Mouse (Mus musculus) MEL (cell line): Measurements from ENCODE around the gene Synpo2. TPM values are rescaled to one million over a fixed set of nuclear protein-coding genes. Genes with fewer than 3 reads are reported as not detected.

Experiments used
- DNase-seq: peaks from one replicate; pipeline ENCODE4 v3.0.0; 2011; ENCODE audit warnings: low read depth, low spot score
- H3K27ac ChIP-seq: 2 replicates; pipeline ENCODE4 v1.5.1; 2012; ENCODE audit warnings: low read depth, mild to moderate bottlenecking, control low read depth, low read length, moderate library complexity; ENCODE audit not compliant: control insufficient read depth
- H3K27me3 ChIP-seq, 2 experiments: fragments of 150-350 bp in 1 of 2; sonication (generic) in 1 of 2; 2 replicates each; pipeline ENCODE4 v1.6.1; 2012; ENCODE audit warnings: low read length in 2 of 2, mild to moderate bottlenecking in 2 of 2, improper control_type of control experiment in 1 of 2, moderate library complexity in 1 of 2; ENCODE audit not compliant: insufficient read depth in 2 of 2, control insufficient read depth in 1 of 2
- H3K36me3 ChIP-seq, 2 experiments: 2 replicates each; pipeline ENCODE4 v1.6.1; 2012 to 2014; ENCODE audit warnings: low read length in 2 of 2, improper control_type of control experiment in 1 of 2, inconsistent platforms in 1 of 2, mild to moderate bottlenecking in 1 of 2; ENCODE audit not compliant: insufficient read depth in 2 of 2, control insufficient read depth in 1 of 2
- H3K4me1 ChIP-seq, 2 experiments: fragments of 150-350 bp in 1 of 2; sonication (generic) in 1 of 2; 2 replicates each; pipeline ENCODE4 v1.6.1; 2012; ENCODE audit warnings: low read length in 2 of 2, improper control_type of control experiment in 1 of 2, mild to moderate bottlenecking in 1 of 2; ENCODE audit not compliant: insufficient read depth in 2 of 2, control insufficient read depth in 1 of 2
- H3K4me3 ChIP-seq, 2 experiments: fragments of 150-350 bp in 1 of 2; sonication (generic) in 1 of 2; 2 replicates each; pipeline ENCODE4 v1.5.1; 2012; ENCODE audit warnings: low read depth in 2 of 2, low read length in 2 of 2, mild to moderate bottlenecking in 2 of 2, moderate library complexity in 2 of 2, control low read depth in 1 of 2, improper control_type of control experiment in 1 of 2; ENCODE audit not compliant: control insufficient read depth in 1 of 2, insufficient read depth in 1 of 2
- H3K79me2 ChIP-seq: 2 replicates; pipeline ENCODE4 v1.6.1; 2012; ENCODE audit warnings: mild to moderate bottlenecking, low read length, moderate library complexity; ENCODE audit not compliant: control insufficient read depth, poor library complexity, insufficient read depth
- H3K9ac ChIP-seq: 2 replicates; pipeline ENCODE4 v1.6.1; 2012; ENCODE audit warnings: low read depth, mild to moderate bottlenecking, control low read depth, low read length, moderate library complexity; ENCODE audit not compliant: control insufficient read depth, poor library complexity, severe bottlenecking
- H3K9me3 ChIP-seq: fragments of 150-350 bp; sonication (generic); replicated peaks from 2 replicates; pipeline ENCODE4 v1.6.1; 2012; ENCODE audit warnings: mild to moderate bottlenecking, low read length, improper control_type of control experiment, moderate library complexity; ENCODE audit not compliant: insufficient read depth
- BHLHE40 ChIP-seq: IDR thresholded peaks from 2 replicates; pipeline ENCODE4 v1.6.1; 2012; ENCODE audit warnings: low read depth, mild to moderate bottlenecking, inconsistent platforms, low read length, improper control_type of control experiment, borderline replicate concordance
- CHD1 ChIP-seq: IDR thresholded peaks from 2 replicates; pipeline ENCODE4 v1.6.1; 2012; ENCODE audit warnings: low read depth, mild to moderate bottlenecking, inconsistent platforms, low read length, improper control_type of control experiment
- CHD2 ChIP-seq: IDR thresholded peaks from 2 replicates; pipeline ENCODE4 v1.6.1; 2011; ENCODE audit warnings: low read length, improper control_type of control experiment
- EP300 ChIP-seq, 2 experiments: IDR thresholded peaks; 2 replicates each; pipeline ENCODE4 v1.6.1; 2011; ENCODE audit warnings: improper control_type of control experiment in 2 of 2, low read length in 2 of 2, low read depth in 1 of 2, mild to moderate bottlenecking in 1 of 2
- ETS1 ChIP-seq: IDR thresholded peaks from 2 replicates; pipeline ENCODE4 v1.6.1; 2012; ENCODE audit warnings: low read depth, mild to moderate bottlenecking, inconsistent platforms, low read length, improper control_type of control experiment, moderate library complexity
- GATA1 ChIP-seq: IDR thresholded peaks from 2 replicates; pipeline ENCODE4 v1.6.1; 2011; ENCODE audit warnings: low read depth, low read length, improper control_type of control experiment
- HCFC1 ChIP-seq: IDR thresholded peaks from 2 replicates; pipeline ENCODE4 v1.6.1; 2012; ENCODE audit warnings: low read depth, mild to moderate bottlenecking, inconsistent platforms, low read length, improper control_type of control experiment, moderate library complexity
- JUND ChIP-seq: IDR thresholded peaks from 2 replicates; pipeline ENCODE4 v1.6.1; 2011; ENCODE audit warnings: low read depth, mild to moderate bottlenecking, improper control_type of control experiment, low read length
- KAT2A ChIP-seq: conservative IDR thresholded peaks from 2 replicates; pipeline ENCODE4 v1.6.1; 2012; ENCODE audit warnings: low read depth, low read length, improper control_type of control experiment, inconsistent platforms
- MAFK ChIP-seq: IDR thresholded peaks from 2 replicates; pipeline ENCODE4 v1.6.1; 2011; ENCODE audit warnings: low read depth, mild to moderate bottlenecking, low read length, improper control_type of control experiment, borderline replicate concordance
- MAX ChIP-seq: IDR thresholded peaks from 2 replicates; pipeline ENCODE4 v1.6.1; 2011; ENCODE audit warnings: low read length, improper control_type of control experiment
- MAZ ChIP-seq: IDR thresholded peaks from 2 replicates; pipeline ENCODE4 v1.6.1; 2012; ENCODE audit warnings: low read depth, mild to moderate bottlenecking, inconsistent platforms, low read length, improper control_type of control experiment
- MEF2A ChIP-seq: IDR thresholded peaks from 2 replicates; pipeline ENCODE4 v1.6.1; 2014; ENCODE audit warnings: low read depth, mild to moderate bottlenecking, inconsistent platforms, low read length, improper control_type of control experiment; ENCODE audit not compliant: poor library complexity, insufficient replicate concordance, severe bottlenecking; ENCODE audit errors: extremely low read depth
- MYB ChIP-seq: IDR thresholded peaks from 2 replicates; pipeline ENCODE4 v1.6.1; 2011; ENCODE audit warnings: mild to moderate bottlenecking, low read depth, low read length, improper control_type of control experiment
- NELFE ChIP-seq: IDR thresholded peaks from 2 replicates; pipeline ENCODE4 v1.6.1; 2011; ENCODE audit warnings: low read depth, low read length, improper control_type of control experiment
- POLR2AphosphoS2 ChIP-seq: IDR thresholded peaks from 2 replicates; pipeline ENCODE4 v1.6.1; 2011; ENCODE audit warnings: low read length, improper control_type of control experiment
- POLR2AphosphoS5 ChIP-seq: IDR thresholded peaks from 2 replicates; pipeline ENCODE4 v1.6.1; 2012; ENCODE audit warnings: low read depth, borderline replicate concordance, mild to moderate bottlenecking, inconsistent platforms, low read length, moderate library complexity, mixed read lengths
- RAD21 ChIP-seq: IDR thresholded peaks from 2 replicates; pipeline ENCODE4 v1.6.1; 2011; ENCODE audit warnings: mild to moderate bottlenecking, low read depth, low read length, improper control_type of control experiment
- RCOR1 ChIP-seq: IDR thresholded peaks from 2 replicates; pipeline ENCODE4 v1.6.1; 2012; ENCODE audit warnings: low read depth, mild to moderate bottlenecking, inconsistent platforms, low read length, improper control_type of control experiment
- SIN3A ChIP-seq: IDR thresholded peaks from 2 replicates; pipeline ENCODE4 v1.6.1; 2012; ENCODE audit warnings: low read length, improper control_type of control experiment, inconsistent platforms
- SMC3 ChIP-seq: IDR thresholded peaks from 2 replicates; pipeline ENCODE4 v1.6.1; 2011; ENCODE audit warnings: low read depth, low read length, improper control_type of control experiment
- TAL1 ChIP-seq: IDR thresholded peaks from 2 replicates; pipeline ENCODE4 v1.6.1; 2012; ENCODE audit warnings: mild to moderate bottlenecking, inconsistent platforms, low read length, moderate library complexity, mixed read lengths
- USF2 ChIP-seq, 2 experiments: IDR thresholded peaks; 2 replicates each; pipeline ENCODE4 v1.6.1; 2011 to 2012; ENCODE audit warnings: improper control_type of control experiment in 2 of 2, low read length in 2 of 2, borderline replicate concordance in 1 of 2, inconsistent platforms in 1 of 2, low read depth in 1 of 2, mild to moderate bottlenecking in 1 of 2; ENCODE audit not compliant: insufficient read depth in 1 of 2
- ZKSCAN1 ChIP-seq: IDR thresholded peaks from 2 replicates; pipeline ENCODE4 v1.6.1; 2012; ENCODE audit warnings: low read depth, mild to moderate bottlenecking, inconsistent platforms, low read length, improper control_type of control experiment, moderate library complexity
- polyA plus RNA-seq, 2 experiments: library from polyadenylated mRNA; stranded (reverse) in 1 of 2; unstranded in 1 of 2; fragments of >175 nt in 1 of 2; fragments of >200 nt in 1 of 2; gene quantifications; 2 replicates each; pipeline versions ENCODE4 v1.2.1 to v1.2.4; 2012; ENCODE audit warnings: low replicate concordance in 2 of 2, low read depth in 1 of 2; ENCODE audit not compliant: insufficient read length in 2 of 2, insufficient read depth in 1 of 2, missing spikeins in 1 of 2
- total RNA-seq: library from RNA; depleted of rRNA; stranded (reverse); fragments of 300-350 nt; gene quantifications from 2 replicates; pipeline ENCODE4 v1.2.3, GENCODE M21; 2012

Synpo2 gene
- total and polyA plus RNA-seq, 3 experiments = 0.04 TPM; not detected in 2

- TF ChIP-seq JUND (no peak), RAD21 (no peak), CHD2 (no peak), POLR2AphosphoS5 (no peak)
- TF ChIP-seq, all 39 proteins: peak for 0
- H3K4me1 ChIP-seq = no peaks in the 10 kb centered on the region
- no peaks in the 10 kb centered on the region for H3K79me2 ChIP-seq
- no peak overlapping the region for H3K4me3 ChIP-seq
- H3K9me3 ChIP-seq = no peaks in the 10 kb centered on the region
- no peak overlapping the region for H3K27ac ChIP-seq
- no peak for DNase-seq
- no peaks in the 10 kb centered on the region for H3K36me3 ChIP-seq
- peaks cover 0 to 1% of the 10 kb centered on the region in 2 experiments; a peak in 1 of 4 replicates for H3K27me3 ChIP-seq
- no peak overlapping the region for H3K9ac ChIP-seq
Observed at GRCm38 (mm10) chr3:123130314-123131150, 105.4 kb downstream of the Synpo2 start.

GRCm38 (mm10) chr3:123128781-123129180, 107.2 kb downstream of the Synpo2 start:
- no peak for DNase-seq
- H3K36me3 ChIP-seq = no peaks in the 10 kb centered on the region

GRCm38 (mm10) chr3:123128091-123128490, 107.9 kb downstream of the Synpo2 start:
- no peaks in the 10 kb centered on the region for H3K9me3 ChIP-seq
- H3K36me3 ChIP-seq = no peaks in the 10 kb centered on the region
- H3K27ac ChIP-seq = no peak overlapping the region
- H3K79me2 ChIP-seq = no peaks in the 10 kb centered on the region
- H3K9ac ChIP-seq = no peak overlapping the region
- no peak for DNase-seq
- H3K4me3 ChIP-seq = no peak overlapping the region
- H3K27me3 ChIP-seq = peaks cover 0 to 1% of the 10 kb centered on the region in 2 experiments; a peak in 1 of 4 replicates
- TF ChIP-seq TAL1 (no peak), SIN3A (no peak), MAZ (no peak), GATA1 (no peak), EP300 (IDR thresholded peaks at IDR 0.05; ENCODE audit: low read depth in 1 of 2, low read length in 2 of 2) (no peak), USF2 (IDR thresholded peaks at IDR 0.05; ENCODE audit: borderline replicate concordance in 1 of 2, insufficient read depth in 1 of 2, low read depth in 1 of 2, low read length in 2 of 2) (no peak), MEF2A (no peak), MAFK (no peak), POLR2AphosphoS5 (no peak), POLR2AphosphoS2 (no peak), NELFE (no peak)
- H3K4me1 ChIP-seq = no peaks in the 10 kb centered on the region

More at GRCm38 (mm10) chr3:123128781-123129180, 107.2 kb downstream of the Synpo2 start:
- H3K27ac ChIP-seq = no peak overlapping the region
- H3K79me2 ChIP-seq = no peaks in the 10 kb centered on the region
- H3K27me3 ChIP-seq = peaks cover 0 to 1% of the 10 kb centered on the region in 2 experiments; a peak in 1 of 4 replicates
- no peaks in the 10 kb centered on the region for H3K4me1 ChIP-seq
- TF ChIP-seq POLR2AphosphoS5 = no peak
- TF ChIP-seq CHD1 = no peak
- no peak for TF ChIP-seq KAT2A
- TF ChIP-seq NELFE = no peak
- no peak for TF ChIP-seq BHLHE40
- TF ChIP-seq ETS1 = no peak
- TF ChIP-seq HCFC1 = no peak
- TF ChIP-seq JUND = no peak
- TF ChIP-seq MAX = no peak
- TF ChIP-seq MAZ = no peak
- no peak for TF ChIP-seq MYB
- TF ChIP-seq SMC3 = no peak
- no peak for TF ChIP-seq ZKSCAN1
- TF ChIP-seq RCOR1 = no peak
- no peak overlapping the region for H3K9ac ChIP-seq
- no peak overlapping the region for H3K4me3 ChIP-seq
- no peaks in the 10 kb centered on the region for H3K9me3 ChIP-seq
